Mouse (Mus musculus): ENCODE measurements around the gene Tnfaip1. TPM values are rescaled to one million over a fixed set of nuclear protein-coding genes. Genes with fewer than 3 reads are reported as not detected.
"Not testable (repeated sequence)": the region's sequence is repeated elsewhere in the genome, so short reads cannot be mapped to it uniquely, and the experiment has no call there.

Gene Tnfaip1
- polyA plus RNA-seq, 1 experiment from 2014 or later, result 66.3 TPM

GRCm38 (mm10) chr11:78535376-78536079, 604 bp downstream of the Tnfaip1 start:
- Histone ChIP-seq H3K4me3 (replicated peaks) (peak overlapping the region; percentile 94), H3K9me3 (no peaks in the 10 kb centered on the region), H3K27ac (peak overlapping the region; percentile 96), H3K27me3 (replicated peaks) (no peaks in the 10 kb centered on the region), H3K4me1 (peaks cover 23% of the 10 kb centered on the region), H3K4me2 (peak overlapping the region; percentile 76), H3K9ac (peak overlapping the region; percentile 79), H3K36me3 (peaks cover 5% of the 10 kb centered on the region)
- WGBS, result under 1% methylated on average over 23 of the region's 23 CpGs
- ATAC-seq (ENCODE audit: insufficient read depth, low FRiP score, low read depth), result peak; percentile 45; the same call in 1 of the 2 replicates

GRCm38 (mm10) chr11:78534516-78534915, 1.6 kb downstream of the Tnfaip1 start:
- Histone ChIP-seq H3K36me3 (0 out of 2 replicates have a peak, but pooled peaks cover 9% of the 10 kb centered on the region), H3K4me2 (peak overlapping the region; percentile 76), H3K9ac (no peak overlapping the region), H3K27me3 (replicated peaks) (no peaks in the 10 kb centered on the region), H3K4me3 (replicated peaks) (peak overlapping the region; percentile 94), H3K27ac (peak overlapping the region; percentile 96; the same call in 1 of the 2 replicates), H3K9me3 (no peaks in the 10 kb centered on the region), H3K4me1 (peaks cover 23% of the 10 kb centered on the region)
- 83% methylated on average over 4 of the region's 4 CpGs for WGBS
- ATAC-seq (ENCODE audit: insufficient read depth, low FRiP score, low read depth), result no peak

GRCm38 (mm10) chr11:78531515-78531914, 4.6 kb downstream of the Tnfaip1 start:
- H3K4me2 ChIP-seq; H3K9me3 ChIP-seq; H3K27me3 ChIP-seq (replicated peaks); H3K4me3 ChIP-seq (replicated peaks); ATAC-seq (ENCODE audit: insufficient read depth, low FRiP score, low read depth); H3K9ac ChIP-seq; H3K27ac ChIP-seq: not testable (repeated sequence)
- WGBS, result 84% methylated on average over 10 of the region's 10 CpGs
- H3K36me3 ChIP-seq, result peaks cover 24% of the 10 kb centered on the region
- peaks cover 12% of the 10 kb centered on the region for H3K4me1 ChIP-seq

- Histone ChIP-seq H3K27ac (no peak overlapping the region), H3K4me3 (replicated peaks) (no peak overlapping the region), H3K9ac (no peak overlapping the region), H3K4me1 (peaks cover 12% of the 10 kb centered on the region), H3K27me3 (replicated peaks) (no peaks in the 10 kb centered on the region), H3K36me3 (peaks cover 26% of the 10 kb centered on the region), H3K9me3 (no peaks in the 10 kb centered on the region), H3K4me2 (no peak overlapping the region)
- no peak for ATAC-seq (ENCODE audit: insufficient read depth, low FRiP score, low read depth)
- WGBS, result 65% methylated on average over 6 of the region's 6 CpGs
These were observed 5.1 kb downstream of the Tnfaip1 start for GRCm38 (mm10) chr11:78531046-78531445.

GRCm38 (mm10) chr11:78530001-78530400, 6.1 kb downstream of the Tnfaip1 start:
- WGBS, result 85% methylated on average over 12 of the region's 12 CpGs
- Histone ChIP-seq H3K4me3 (replicated peaks) (no peak overlapping the region), H3K36me3 (peaks cover 37% of the 10 kb centered on the region), H3K4me1 (peaks cover 9% of the 10 kb centered on the region), H3K27me3 (replicated peaks) (no peaks in the 10 kb centered on the region), H3K9ac (no peak overlapping the region), H3K4me2 (no peak overlapping the region), H3K9me3 (no peaks in the 10 kb centered on the region), H3K27ac (no peak overlapping the region)
- no peak for ATAC-seq (ENCODE audit: insufficient read depth, low FRiP score, low read depth)

- Histone ChIP-seq H3K36me3 (peaks cover 50% of the 10 kb centered on the region), H3K9ac (no peak overlapping the region), H3K27ac (no peak overlapping the region), H3K27me3 (replicated peaks) (no peaks in the 10 kb centered on the region), H3K9me3 (no peaks in the 10 kb centered on the region), H3K4me2 (no peak overlapping the region), H3K4me3 (replicated peaks) (no peak overlapping the region), H3K4me1 (no peaks in the 10 kb centered on the region)
- ATAC-seq (ENCODE audit: insufficient read depth, low FRiP score, low read depth), result no peak
- WGBS, result 85% methylated on average over 9 of the region's 9 CpGs
These were observed 7.4 kb downstream of the Tnfaip1 start for GRCm38 (mm10) chr11:78528714-78529113.

- H3K4me2 ChIP-seq, result no peak overlapping the region
- no peak overlapping the region for H3K9ac ChIP-seq
- ATAC-seq (ENCODE audit: insufficient read depth, low FRiP score, low read depth), result no peak
- 76% methylated on average over 2 of the region's 2 CpGs for WGBS
- no peak overlapping the region for H3K27ac ChIP-seq
- H3K4me3 ChIP-seq (replicated peaks), result no peak overlapping the region
- H3K27me3 ChIP-seq (replicated peaks), result no peaks in the 10 kb centered on the region
- no peaks in the 10 kb centered on the region for H3K4me1 ChIP-seq
- peaks cover 75% of the 10 kb centered on the region for H3K36me3 ChIP-seq
- H3K9me3 ChIP-seq, result no peaks in the 10 kb centered on the region
These were observed 11.3 kb downstream of the Tnfaip1 start for GRCm38 (mm10) chr11:78524838-78525237.

- no peak overlapping the region for H3K4me2 ChIP-seq
- ATAC-seq (ENCODE audit: insufficient read depth, low FRiP score, low read depth), result no peak
- H3K4me3 ChIP-seq (replicated peaks), result no peak overlapping the region
- H3K4me1 ChIP-seq, result no peaks in the 10 kb centered on the region
- 86% methylated on average over 9 of the region's 9 CpGs for WGBS
- no peak overlapping the region for H3K9ac ChIP-seq
- H3K36me3 ChIP-seq, result peaks cover 76% of the 10 kb centered on the region
- no peaks in the 10 kb centered on the region for H3K27me3 ChIP-seq (replicated peaks)
- H3K9me3 ChIP-seq, result no peaks in the 10 kb centered on the region
- no peak overlapping the region for H3K27ac ChIP-seq
These were observed 12.7 kb downstream of the Tnfaip1 start for GRCm38 (mm10) chr11:78523241-78523955.

- Histone ChIP-seq H3K9ac (no peak overlapping the region), H3K36me3 (peaks cover 77% of the 10 kb centered on the region), H3K4me3 (replicated peaks) (no peak overlapping the region), H3K4me2 (no peak overlapping the region), H3K9me3 (no peaks in the 10 kb centered on the region), H3K4me1 (no peaks in the 10 kb centered on the region), H3K27me3 (replicated peaks) (no peaks in the 10 kb centered on the region), H3K27ac (no peak overlapping the region)
- no peak for ATAC-seq (ENCODE audit: insufficient read depth, low FRiP score, low read depth)
- 91% methylated on average over 1 of the region's 1 CpGs for WGBS
These were observed 13.6 kb downstream of the Tnfaip1 start for GRCm38 (mm10) chr11:78522481-78522997.

- no peak overlapping the region for H3K27ac ChIP-seq
- no peak for ATAC-seq (ENCODE audit: insufficient read depth, low FRiP score, low read depth)
- H3K4me1 ChIP-seq, result no peaks in the 10 kb centered on the region
- no peak overlapping the region for H3K9ac ChIP-seq
- no peak overlapping the region for H3K4me2 ChIP-seq
- peaks cover 75% of the 10 kb centered on the region for H3K36me3 ChIP-seq
- H3K27me3 ChIP-seq (replicated peaks), result no peaks in the 10 kb centered on the region
- no peak overlapping the region for H3K4me3 ChIP-seq (replicated peaks)
- H3K9me3 ChIP-seq, result no peaks in the 10 kb centered on the region
- 88% methylated on average over 3 of the region's 3 CpGs for WGBS
These were observed 14.3 kb downstream of the Tnfaip1 start for GRCm38 (mm10) chr11:78521880-78522279.

GRCm38 (mm10) chr11:78518931-78519330, 17.2 kb downstream of the Tnfaip1 start:
- Histone ChIP-seq H3K9me3 (no peaks in the 10 kb centered on the region), H3K27me3 (replicated peaks) (no peaks in the 10 kb centered on the region), H3K36me3 (peaks cover 74% of the 10 kb centered on the region), H3K4me3 (replicated peaks) (no peak overlapping the region), H3K4me2 (no peak overlapping the region), H3K9ac (no peak overlapping the region), H3K4me1 (no peaks in the 10 kb centered on the region), H3K27ac (no peak overlapping the region)
- ATAC-seq (ENCODE audit: insufficient read depth, low FRiP score, low read depth), result no peak
- 85% methylated on average over 10 of the region's 10 CpGs for WGBS

Data from stomach, embryonic 15.5 days (tissue).